Mouse (Mus musculus): ENCODE data around the gene E130308A19Rik.

The E130308A19Rik gene

GRCm38 (mm10) chr4:59652166-59652681 lies 26.2 kb downstream of the E130308A19Rik start:
- no peaks in the 10 kb centered on the region; the same call in 1 of the 2 replicates for H3K27me3 ChIP-seq (ENCODE audit: control insufficient read depth, insufficient read depth, low read length, poor library complexity, severe bottlenecking)
- H3K36me3 ChIP-seq (ENCODE audit: control insufficient read depth, insufficient read depth, low read length, poor library complexity, severe bottlenecking): no peaks in the 10 kb centered on the region
- DNase-seq (ENCODE audit: low read depth, low spot score): no peak

GRCm38 (mm10) chr4:59656061-59656642 lies 30.1 kb downstream of the E130308A19Rik start:
- DNase-seq (ENCODE audit: low read depth, low spot score): no peak
- no peaks in the 10 kb centered on the region; the same call in 1 of the 2 replicates for H3K27me3 ChIP-seq (ENCODE audit: control insufficient read depth, insufficient read depth, low read length, poor library complexity, severe bottlenecking)

GRCm38 (mm10) chr4:59662163-59662562 lies 36.2 kb downstream of the E130308A19Rik start:
- Histone ChIP-seq H3K36me3 (ENCODE audit: control insufficient read depth, insufficient read depth, low read length, poor library complexity, severe bottlenecking) (no peaks in the 10 kb centered on the region), H3K27me3 (ENCODE audit: control insufficient read depth, insufficient read depth, low read length, poor library complexity, severe bottlenecking) (no peaks in the 10 kb centered on the region)
- DNase-seq (ENCODE audit: low read depth, low spot score): no peak

More at GRCm38 (mm10) chr4:59656061-59656642, 30.1 kb downstream of the E130308A19Rik start:
- H3K36me3 ChIP-seq (ENCODE audit: control insufficient read depth, insufficient read depth, low read length, poor library complexity, severe bottlenecking): no peaks in the 10 kb centered on the region

- no peaks in the 10 kb centered on the region for H3K27me3 ChIP-seq (ENCODE audit: control insufficient read depth, insufficient read depth, low read length, poor library complexity, severe bottlenecking)
- H3K36me3 ChIP-seq (ENCODE audit: control insufficient read depth, insufficient read depth, low read length, poor library complexity, severe bottlenecking): no peaks in the 10 kb centered on the region
- no peak for DNase-seq (ENCODE audit: low read depth, low spot score)
These were observed 37.4 kb downstream of the E130308A19Rik start for GRCm38 (mm10) chr4:59663451-59663850.

GRCm38 (mm10) chr4:59666550-59667317 lies 40.7 kb downstream of the E130308A19Rik start:
- Histone ChIP-seq H3K36me3 (ENCODE audit: control insufficient read depth, insufficient read depth, low read length, poor library complexity, severe bottlenecking) (no peaks in the 10 kb centered on the region), H3K27me3 (ENCODE audit: control insufficient read depth, insufficient read depth, low read length, poor library complexity, severe bottlenecking) (no peaks in the 10 kb centered on the region)
- DNase-seq (ENCODE audit: low read depth, low spot score): no peak

- no peaks in the 10 kb centered on the region for H3K36me3 ChIP-seq (ENCODE audit: control insufficient read depth, insufficient read depth, low read length, poor library complexity, severe bottlenecking)
- no peak for DNase-seq (ENCODE audit: low read depth, low spot score)
- no peaks in the 10 kb centered on the region for H3K27me3 ChIP-seq (ENCODE audit: control insufficient read depth, insufficient read depth, low read length, poor library complexity, severe bottlenecking)
These were observed 42.0 kb downstream of the E130308A19Rik start for GRCm38 (mm10) chr4:59668050-59668449.

- no peaks in the 10 kb centered on the region for H3K36me3 ChIP-seq (ENCODE audit: control insufficient read depth, insufficient read depth, low read length, poor library complexity, severe bottlenecking)
- H3K27me3 ChIP-seq (ENCODE audit: control insufficient read depth, insufficient read depth, low read length, poor library complexity, severe bottlenecking): no peaks in the 10 kb centered on the region
- no peak for DNase-seq (ENCODE audit: low read depth, low spot score)
These were observed 43.1 kb downstream of the E130308A19Rik start for GRCm38 (mm10) chr4:59669131-59669530.

- Histone ChIP-seq H3K27me3 (ENCODE audit: control insufficient read depth, insufficient read depth, low read length, poor library complexity, severe bottlenecking) (no peaks in the 10 kb centered on the region), H3K36me3 (ENCODE audit: control insufficient read depth, insufficient read depth, low read length, poor library complexity, severe bottlenecking) (no peaks in the 10 kb centered on the region)
- DNase-seq (ENCODE audit: low read depth, low spot score): no peak
These were observed 44.0 kb downstream of the E130308A19Rik start for GRCm38 (mm10) chr4:59670015-59670414.

GRCm38 (mm10) chr4:59673423-59674117 lies 47.6 kb downstream of the E130308A19Rik start:
- Histone ChIP-seq H3K27me3 (ENCODE audit: control insufficient read depth, insufficient read depth, low read length, poor library complexity, severe bottlenecking) (no peaks in the 10 kb centered on the region), H3K36me3 (ENCODE audit: control insufficient read depth, insufficient read depth, low read length, poor library complexity, severe bottlenecking) (no peaks in the 10 kb centered on the region)
- no peak for DNase-seq (ENCODE audit: low read depth, low spot score)

GRCm38 (mm10) chr4:59674929-59675679 lies 49.1 kb downstream of the E130308A19Rik start:
- Histone ChIP-seq H3K36me3 (ENCODE audit: control insufficient read depth, insufficient read depth, low read length, poor library complexity, severe bottlenecking) (no peaks in the 10 kb centered on the region), H3K27me3 (ENCODE audit: control insufficient read depth, insufficient read depth, low read length, poor library complexity, severe bottlenecking) (no peaks in the 10 kb centered on the region)
- no peak for DNase-seq (ENCODE audit: low read depth, low spot score)

- DNase-seq (ENCODE audit: low read depth, low spot score): peak; percentile 11
- H3K27me3 ChIP-seq (ENCODE audit: control insufficient read depth, insufficient read depth, low read length, poor library complexity, severe bottlenecking): no peaks in the 10 kb centered on the region
- H3K36me3 ChIP-seq (ENCODE audit: control insufficient read depth, insufficient read depth, low read length, poor library complexity, severe bottlenecking): no peaks in the 10 kb centered on the region
These were observed 49.7 kb downstream of the E130308A19Rik start for GRCm38 (mm10) chr4:59675699-59676098.

GRCm38 (mm10) chr4:59681383-59681782 lies 55.4 kb downstream of the E130308A19Rik start:
- Histone ChIP-seq H3K27me3 (ENCODE audit: control insufficient read depth, insufficient read depth, low read length, poor library complexity, severe bottlenecking) (no peaks in the 10 kb centered on the region), H3K36me3 (ENCODE audit: control insufficient read depth, insufficient read depth, low read length, poor library complexity, severe bottlenecking) (no peaks in the 10 kb centered on the region)
- DNase-seq (ENCODE audit: low read depth, low spot score): no peak

- H3K27me3 ChIP-seq (ENCODE audit: control insufficient read depth, insufficient read depth, low read length, poor library complexity, severe bottlenecking): no peaks in the 10 kb centered on the region
- H3K36me3 ChIP-seq (ENCODE audit: control insufficient read depth, insufficient read depth, low read length, poor library complexity, severe bottlenecking): no peaks in the 10 kb centered on the region
- DNase-seq (ENCODE audit: low read depth, low spot score): peak; percentile 41
These were observed 56.5 kb downstream of the E130308A19Rik start for GRCm38 (mm10) chr4:59682491-59682890.

GRCm38 (mm10) chr4:59682950-59683349 lies 56.9 kb downstream of the E130308A19Rik start:
- Histone ChIP-seq H3K27me3 (ENCODE audit: control insufficient read depth, insufficient read depth, low read length, poor library complexity, severe bottlenecking) (no peaks in the 10 kb centered on the region), H3K36me3 (ENCODE audit: control insufficient read depth, insufficient read depth, low read length, poor library complexity, severe bottlenecking) (no peaks in the 10 kb centered on the region)
- no peak for DNase-seq (ENCODE audit: low read depth, low spot score)
